Mouse (Mus musculus) brain, embryonic 14.5 days (tissue): ENCODE data around the gene Aes. TPM values are rescaled to one million over a fixed set of nuclear protein-coding genes. Genes with fewer than 3 reads are reported as not detected.

Experiments
- DNase-seq: peaks from one replicate; pipeline ENCODE4 v3.0.0-alpha.2; 2011; ENCODE audit warnings: low read depth
- CTCF ChIP-seq: fragments of 200-500 bp; IDR thresholded peaks from 2 replicates; pipeline ENCODE4 v1.5.1; 2012; ENCODE audit warnings: inconsistent platforms, mild to moderate bottlenecking, moderate library complexity, borderline replicate concordance; ENCODE audit not compliant: insufficient read depth, insufficient read length; ENCODE audit errors: extremely low read depth
- POLR2A ChIP-seq: fragments of 200-500 bp; IDR thresholded peaks from 2 replicates; pipeline ENCODE4 v1.6.1; 2012; ENCODE audit warnings: mild to moderate bottlenecking, inconsistent platforms, borderline replicate concordance; ENCODE audit not compliant: poor library complexity, insufficient read depth, insufficient read length, severe bottlenecking; ENCODE audit errors: extremely low read depth
- polyA plus RNA-seq: library from polyadenylated mRNA; depleted of rRNA; stranded (reverse); fragments of >200 nt; gene quantifications from 2 replicates; pipeline ENCODE4 v1.2.3, GENCODE M21; 2012

The Aes gene
- polyA plus RNA-seq, 1 experiment, result 696 TPM

DNA sequence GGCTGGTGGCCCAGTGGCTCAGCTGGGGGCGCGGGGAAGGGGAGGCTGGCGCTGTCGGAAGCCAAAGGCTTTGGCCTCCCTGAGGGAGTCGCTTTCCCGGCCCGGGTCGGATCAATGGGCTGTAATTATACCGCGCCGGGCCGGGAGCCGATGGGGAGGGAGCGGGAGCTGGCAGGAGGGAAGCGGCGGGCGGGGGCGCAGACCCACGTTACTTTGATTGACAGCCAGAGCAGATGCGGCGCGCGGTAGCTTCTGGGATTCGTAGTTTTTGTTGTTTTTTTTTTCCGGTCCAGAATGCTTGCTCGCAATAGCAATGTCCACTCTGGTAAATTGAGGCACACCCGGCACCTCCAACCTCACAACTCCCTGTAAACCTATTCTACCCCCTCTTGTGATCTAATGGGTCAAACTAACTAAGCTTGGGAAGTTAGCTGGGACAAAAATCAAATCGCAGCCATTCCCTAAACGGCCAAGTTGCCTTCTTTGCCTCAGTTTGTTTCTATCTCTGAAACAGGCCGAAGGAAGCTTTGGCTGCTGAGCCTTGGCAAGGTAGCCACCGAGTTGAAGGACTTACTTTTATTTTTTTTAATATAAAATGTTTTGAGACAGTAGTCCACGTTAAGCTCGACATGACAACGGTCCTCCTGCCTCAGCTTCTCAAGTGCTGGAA, 11.7 kb downstream of the Aes start:
- DNase-seq, result peak; percentile 99
- TF ChIP-seq CTCF, result no peak

DNA sequence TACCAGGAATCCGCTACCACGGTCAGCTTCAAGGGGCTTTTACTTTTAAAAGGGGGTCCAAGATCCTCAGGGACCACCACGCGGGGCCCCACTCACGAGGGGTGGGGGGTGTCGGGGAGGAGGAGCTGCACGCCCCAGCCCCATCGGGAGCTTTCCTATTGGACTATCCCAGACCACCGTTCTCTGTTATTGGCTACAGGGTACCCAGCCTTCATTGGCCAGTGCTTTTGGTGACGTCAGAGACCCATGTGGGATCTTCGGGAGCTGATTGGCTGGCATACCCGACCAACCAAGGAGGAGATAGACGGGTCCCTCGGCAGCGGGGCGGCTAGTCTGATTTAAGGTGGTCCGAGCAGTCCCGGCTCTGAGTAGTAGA, 12.2 kb downstream of the Aes start:
- TF ChIP-seq CTCF, result no peak
- TF ChIP-seq POLR2A, result no peak
- peak; percentile 100 for DNase-seq

DNA sequence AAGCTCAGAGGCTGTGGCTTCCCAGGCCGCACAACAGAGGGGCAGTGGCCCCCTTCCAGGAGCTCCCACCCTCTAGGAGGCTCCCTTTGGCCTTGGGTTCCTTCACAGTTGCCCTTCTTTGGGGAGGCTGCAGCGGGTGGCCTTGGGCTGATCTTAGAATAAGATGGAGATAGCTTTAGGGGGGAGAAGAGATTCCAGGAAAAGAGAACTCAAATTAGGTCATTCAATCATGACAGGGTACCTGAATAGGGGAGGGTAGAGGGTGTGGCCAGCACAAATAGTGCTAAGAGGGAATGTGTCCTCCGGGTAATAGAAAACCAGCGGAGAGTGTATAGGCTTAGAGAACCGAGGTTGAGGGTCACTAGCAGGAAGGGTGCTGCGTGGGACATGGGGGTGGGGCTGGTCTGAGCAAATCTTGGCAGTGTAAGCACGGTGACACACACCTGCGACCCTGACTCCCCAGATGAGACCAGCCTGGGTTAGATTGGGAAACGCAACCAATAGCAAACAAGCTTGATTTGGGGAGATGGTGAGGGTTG, 12.9 kb downstream of the Aes start:
- no peak for DNase-seq
- no peak for TF ChIP-seq CTCF
- no peak for TF ChIP-seq POLR2A

DNA sequence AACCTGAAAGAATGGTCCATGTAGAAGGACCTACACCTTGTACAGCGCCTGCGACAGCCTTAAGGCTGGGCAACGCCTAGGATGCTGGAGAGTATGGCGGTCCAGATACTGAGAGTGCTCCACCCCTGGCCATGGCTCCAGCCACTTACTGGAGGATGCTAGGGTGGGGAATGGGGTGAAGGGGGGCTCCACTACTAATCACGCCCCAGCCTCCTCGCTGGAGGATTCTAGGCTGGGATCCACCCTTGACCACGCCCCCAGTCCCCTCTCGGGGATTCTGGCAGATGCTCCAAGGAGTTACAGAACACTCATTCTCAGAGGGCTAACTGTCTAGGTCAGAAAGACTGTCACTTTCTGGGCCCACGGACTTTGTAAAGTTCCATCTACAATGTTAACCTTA, 13.7 kb downstream of the Aes start:
- no peak for DNase-seq

DNA sequence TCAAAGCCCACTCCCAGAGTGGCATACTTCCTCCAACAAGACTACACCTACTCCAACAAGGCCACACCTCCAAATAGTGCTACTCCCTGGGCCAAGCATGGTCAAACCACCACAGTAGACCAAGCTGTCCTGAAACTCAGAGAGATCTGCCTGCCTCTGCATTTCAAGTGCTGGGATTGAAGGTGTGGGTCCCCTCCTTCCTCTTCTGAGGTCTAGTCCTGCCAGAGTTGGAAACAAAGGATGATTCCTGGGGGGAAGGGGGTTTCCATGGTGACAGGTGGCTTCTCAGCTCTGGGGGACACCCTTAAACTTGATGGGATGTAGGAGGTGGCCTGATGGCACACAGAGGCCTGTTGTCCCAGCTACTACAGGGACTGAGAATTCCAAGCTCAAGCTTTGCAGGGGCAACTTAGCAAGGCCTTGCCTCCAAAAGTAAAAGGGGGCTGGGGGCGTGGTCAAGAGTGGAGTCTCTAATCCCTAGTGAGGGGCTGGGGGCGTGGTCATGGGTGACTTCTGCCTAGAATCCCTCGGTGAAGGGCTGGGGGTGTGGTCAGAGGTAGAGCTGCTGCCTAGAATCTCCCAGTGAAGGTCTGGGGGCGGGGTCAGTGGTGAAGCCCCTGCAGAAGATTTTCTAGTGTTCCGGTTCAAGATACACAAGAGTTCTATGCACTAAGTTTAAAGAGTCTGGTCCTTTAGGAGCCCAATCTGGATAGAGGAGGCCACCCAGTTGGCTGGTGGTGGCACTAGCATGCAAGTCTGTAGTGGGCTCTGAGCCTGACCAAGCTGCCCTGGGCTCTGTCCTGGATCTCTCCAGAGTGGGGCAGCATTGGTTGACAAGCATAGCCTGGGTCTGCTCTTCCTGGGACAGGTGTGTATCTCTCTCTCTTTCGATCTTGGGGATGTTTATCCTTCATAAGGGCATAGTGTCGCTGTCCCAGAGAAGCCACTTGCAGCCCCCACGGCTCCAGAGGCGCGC, 15.1 kb downstream of the Aes start, which contains the start of gene Tle2:
Gene Tle2, plus strand, starts transcription at position 481 of the 976 bp plus-strand sequence.
- TF ChIP-seq POLR2A (no peak), CTCF (no peak)
- no peak for DNase-seq

More for the DNA sequence above, 13.7 kb downstream of the Aes start:
- no peak for TF ChIP-seq CTCF
- TF ChIP-seq POLR2A, result no peak

DNA sequence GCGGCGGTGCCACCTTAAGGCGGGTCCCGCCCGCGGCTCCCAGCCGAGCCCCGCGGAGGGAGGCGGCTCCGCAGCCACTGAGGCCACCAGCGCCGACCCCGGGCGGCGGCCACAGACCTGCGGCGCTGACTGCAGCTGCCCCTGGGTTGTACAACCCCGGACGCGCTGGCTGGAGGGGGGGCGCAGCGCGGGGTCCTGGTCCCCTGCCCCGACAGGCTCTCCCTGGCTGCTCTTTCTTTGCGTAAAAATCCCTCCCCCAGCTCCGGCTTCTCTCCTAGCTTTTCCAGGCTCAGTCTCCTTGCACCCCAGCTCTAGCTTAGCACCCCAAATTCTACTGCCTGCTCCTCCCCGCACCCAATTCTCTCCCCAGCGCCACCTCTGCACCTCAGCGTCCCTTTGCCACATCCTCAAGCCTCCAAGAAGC, 15.9 kb downstream of the Aes start:
- DNase-seq, result peak; percentile 56
- TF ChIP-seq POLR2A (peak; percentile 43; the same call in 1 of the 2 replicates), CTCF (no peak)

DNA sequence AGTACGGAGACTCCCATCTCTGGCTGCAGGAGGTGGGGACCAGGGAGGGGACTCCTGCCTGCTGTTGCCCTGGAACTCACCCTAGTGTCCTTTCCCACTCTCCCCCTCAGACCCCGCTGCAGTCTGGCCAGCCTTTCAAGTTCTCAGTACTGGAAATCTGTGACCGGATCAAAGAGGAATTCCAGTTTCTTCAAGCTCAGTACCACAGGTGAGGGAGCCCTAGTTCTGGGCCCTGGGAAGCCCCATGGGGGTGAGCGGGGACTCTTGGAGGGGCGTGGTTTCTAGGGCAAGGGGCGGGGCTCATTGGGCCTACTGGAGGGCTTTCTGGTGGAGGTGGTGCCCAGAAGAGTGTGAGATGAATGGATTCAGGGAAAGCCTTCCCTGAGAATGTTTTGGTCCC, 16.4 kb downstream of the Aes start:
- no peak for TF ChIP-seq CTCF
- TF ChIP-seq POLR2A, result no peak
- peak; percentile 19 for DNase-seq

DNA sequence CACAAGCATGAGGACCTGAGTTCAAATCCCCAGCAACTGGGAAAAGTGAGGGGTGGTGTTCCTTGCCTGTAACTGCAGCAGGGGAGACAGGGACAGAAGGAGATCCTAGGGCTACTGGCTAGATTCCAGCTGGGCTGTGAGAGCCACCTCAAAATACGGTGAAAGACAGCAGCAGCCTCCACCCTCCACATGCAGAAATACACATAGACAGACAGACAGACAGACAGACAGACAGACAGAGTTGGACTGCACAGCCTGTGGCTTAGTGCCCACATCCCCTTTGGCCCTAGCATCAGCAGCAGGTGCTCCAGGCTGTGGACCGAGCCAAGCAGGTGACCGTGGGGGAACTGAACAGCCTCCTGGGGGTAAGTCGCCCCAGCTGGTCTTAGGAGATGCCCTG, 20.7 kb downstream of the Aes start:
- TF ChIP-seq CTCF (no peak), POLR2A (no peak)
- DNase-seq, result no peak

DNA sequence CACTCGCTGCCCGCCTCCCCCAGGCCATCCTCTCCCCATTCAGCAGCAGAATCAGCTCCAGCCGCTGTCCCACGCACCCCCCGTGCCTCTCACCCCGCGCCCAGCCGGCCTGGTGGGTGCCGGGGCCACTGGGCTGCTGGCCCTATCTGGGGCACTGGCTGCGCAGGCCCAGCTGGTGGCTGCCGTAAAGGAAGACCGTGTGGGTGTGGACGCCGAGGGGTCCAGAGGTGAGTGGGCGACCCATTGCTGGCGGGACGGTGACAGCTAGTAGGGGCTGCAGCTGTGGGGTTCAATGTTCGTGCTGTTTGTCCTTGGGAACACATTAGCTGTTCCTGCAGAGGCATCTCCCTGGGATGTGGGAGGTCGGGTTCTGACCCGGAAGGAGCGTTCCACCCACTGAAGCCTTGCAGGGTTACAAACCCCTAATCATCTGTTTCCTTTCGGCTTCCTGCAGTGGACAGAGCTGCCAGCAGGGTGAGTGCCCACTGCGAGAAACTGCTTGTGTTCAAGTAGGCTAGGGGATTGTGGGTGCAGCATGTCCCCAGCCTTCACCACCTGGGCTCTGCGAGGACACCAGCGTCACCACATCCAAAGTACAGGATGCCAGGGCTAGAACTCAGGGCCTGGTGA, 21.3 kb downstream of the Aes start:
- no peak for DNase-seq
- TF ChIP-seq POLR2A, result no peak
- TF ChIP-seq CTCF, result peak; percentile 25; the same call in 1 of the 2 replicates

DNA sequence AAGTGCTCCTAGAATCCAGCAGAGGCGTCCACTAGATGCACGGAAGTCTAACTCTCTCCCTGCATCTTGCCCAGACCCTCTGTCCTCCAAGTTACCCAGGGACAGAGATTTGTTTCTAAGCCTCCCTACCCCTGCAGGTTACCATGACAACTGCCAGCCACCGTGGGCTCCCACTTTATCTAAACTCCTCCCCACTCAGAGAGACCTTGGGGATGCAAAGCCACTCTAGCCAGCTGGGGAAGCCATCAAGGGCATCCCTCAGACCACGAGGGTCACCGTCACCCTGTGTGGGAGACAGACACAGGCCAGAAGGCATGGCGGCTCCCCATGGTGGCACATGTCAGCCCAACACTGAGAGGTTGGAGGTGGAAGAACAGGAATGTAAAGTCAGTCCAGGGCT, 24.1 kb downstream of the Aes start:
- no peak for DNase-seq
- TF ChIP-seq CTCF (no peak), POLR2A (no peak)

DNA sequence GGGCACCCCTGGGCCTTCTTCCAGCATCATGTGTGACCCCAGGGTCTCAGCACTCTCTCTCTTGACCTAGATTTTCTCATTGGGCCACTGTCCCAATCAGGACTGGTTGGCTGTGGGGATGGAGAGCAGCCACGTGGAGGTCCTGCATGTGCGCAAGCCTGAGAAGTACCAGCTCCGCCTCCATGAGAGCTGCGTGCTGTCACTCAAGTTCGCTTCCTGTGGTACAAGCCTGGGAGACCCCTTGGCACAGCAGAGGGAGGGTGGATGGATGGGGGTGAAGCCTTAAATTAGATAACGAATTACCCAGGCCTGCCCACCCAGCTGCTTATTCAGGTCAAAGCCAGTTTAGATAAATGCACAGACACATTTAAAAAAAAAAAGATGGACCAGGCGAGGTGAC, 29.5 kb downstream of the Aes start:
- no peak for DNase-seq
- no peak for TF ChIP-seq CTCF
- TF ChIP-seq POLR2A, result no peak

DNA sequence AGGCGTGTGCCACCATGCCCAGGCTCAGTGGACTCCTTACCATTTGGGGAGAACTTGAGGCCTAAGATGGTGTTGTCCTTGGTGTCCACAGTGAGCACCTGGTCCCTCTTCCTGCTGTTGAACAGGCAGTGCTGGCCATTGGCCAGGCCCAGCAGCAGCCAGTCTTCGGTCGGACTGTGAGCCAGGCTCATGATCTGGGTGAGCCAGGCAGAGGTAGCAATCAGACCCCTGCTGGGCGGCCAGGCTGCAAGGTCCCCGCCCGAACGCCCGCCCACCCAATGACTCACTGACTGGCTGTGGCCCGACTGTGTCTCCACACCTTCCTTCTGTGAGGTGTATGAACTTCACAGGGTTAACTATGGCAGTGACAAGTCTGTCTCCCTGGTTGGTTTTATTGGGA, 32.6 kb downstream of the Aes start:
- no peak for DNase-seq
- TF ChIP-seq CTCF, result no peak
- no peak for TF ChIP-seq POLR2A

DNA sequence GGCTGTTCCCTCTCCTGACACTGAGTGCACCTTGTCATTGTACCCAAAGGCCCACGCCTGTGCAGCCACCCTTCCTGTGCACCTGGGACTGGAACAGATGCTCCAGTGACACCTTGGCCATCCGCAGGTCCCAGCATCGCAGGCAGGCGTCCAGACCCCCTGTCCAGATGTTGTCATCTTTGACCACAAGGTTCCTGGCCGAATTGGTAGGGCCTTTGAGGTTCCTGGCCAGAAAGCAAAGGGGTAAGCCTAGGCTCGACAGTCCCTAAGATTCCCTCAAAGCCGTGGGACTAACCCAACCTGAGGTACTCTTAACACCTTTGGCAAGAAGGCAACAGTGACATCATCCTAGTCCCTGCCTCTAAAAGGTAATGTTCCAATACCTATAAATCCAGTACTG, 33.3 kb downstream of the Aes start:
- TF ChIP-seq POLR2A (no peak), CTCF (no peak)
- no peak for DNase-seq

DNA sequence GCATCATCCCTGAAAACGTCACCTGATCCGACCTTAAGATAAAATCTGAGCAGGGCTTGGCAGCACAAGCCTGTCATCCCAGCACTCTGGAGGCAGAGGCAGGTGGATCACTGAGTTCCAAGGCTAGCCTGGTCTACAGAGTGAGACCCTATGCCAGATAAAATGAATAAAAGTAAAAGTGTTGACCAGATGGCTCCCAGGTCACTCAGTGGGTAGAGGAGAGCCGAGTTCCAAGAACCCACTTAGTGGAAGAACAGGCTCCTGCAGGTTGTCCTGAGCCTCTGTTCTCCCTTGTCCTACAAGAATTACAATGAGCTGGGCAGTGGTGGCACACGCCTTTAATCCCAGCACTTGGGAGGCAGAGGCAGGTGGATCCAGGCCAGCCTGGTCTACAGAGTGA, 33.9 kb downstream of the Aes start:
- no peak for TF ChIP-seq POLR2A
- TF ChIP-seq CTCF, result no peak
- no peak for DNase-seq

DNA sequence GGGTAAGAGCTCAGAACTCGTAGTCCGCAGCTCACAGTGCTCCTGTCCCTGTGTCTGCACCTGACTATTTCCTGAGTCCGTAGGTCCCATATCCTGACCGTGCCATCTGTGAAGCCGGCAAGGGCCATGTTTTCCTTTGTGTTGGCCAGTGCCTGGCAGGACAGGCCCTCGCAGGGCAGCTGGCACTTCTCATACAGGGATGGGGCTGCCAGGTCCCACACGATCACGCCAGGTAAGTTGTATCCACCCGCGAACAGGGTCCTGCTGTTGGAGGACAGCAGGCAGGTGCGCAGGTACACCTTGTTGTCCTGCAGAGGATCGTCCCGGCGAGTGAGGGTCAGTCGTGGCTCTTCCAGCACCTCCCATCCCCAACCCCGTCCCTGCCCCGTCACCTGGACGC, 34.6 kb downstream of the Aes start:
- no peak for TF ChIP-seq POLR2A
- TF ChIP-seq CTCF, result no peak
- no peak for DNase-seq
